Mouse (Mus musculus) neural tube, embryonic 14.5 days (tissue): Measurements from ENCODE around the gene Asns. TPM values are rescaled to one million over a fixed set of nuclear protein-coding genes. Genes with fewer than 3 reads are reported as not detected.

Experiments
- ATAC-seq: fragments of 200-750 bp; cut with Nextera tagmentation; 2 replicates; pipeline ENCODE4 v1.8.0; 2017; ENCODE audit warnings: low read depth, mild to moderate bottlenecking, moderate TSS enrichment, moderate library complexity
- H3K27ac ChIP-seq: fragments of 300-500 bp; sonication (generic); 2 replicates; pipeline ENCODE4 v1.5.1; 2014; ENCODE audit warnings: low read depth, mild to moderate bottlenecking, control low read depth, low read length, moderate library complexity, mixed read lengths
- H3K27me3 ChIP-seq: fragments of 300-500 bp; sonication (generic); 2 replicates; pipeline ENCODE4 v1.6.1; 2014; ENCODE audit warnings: low read length; ENCODE audit not compliant: control insufficient read depth, insufficient read depth
- H3K36me3 ChIP-seq: fragments of 300-500 bp; sonication (generic); 2 replicates; pipeline ENCODE4 v1.6.1; 2014; ENCODE audit warnings: low read length, mixed read lengths; ENCODE audit not compliant: control insufficient read depth, insufficient read depth
- H3K4me1 ChIP-seq: fragments of 300-500 bp; sonication (generic); 2 replicates; pipeline ENCODE4 v1.6.1; 2014; ENCODE audit warnings: low read length; ENCODE audit not compliant: control insufficient read depth, insufficient read depth
- H3K4me2 ChIP-seq: fragments of 300-500 bp; sonication (generic); 2 replicates; pipeline ENCODE4 v1.6.1; 2014; ENCODE audit warnings: mild to moderate bottlenecking, low read depth, low read length, control low read depth
- H3K4me3 ChIP-seq: fragments of 300-500 bp; sonication (generic); 2 replicates; pipeline ENCODE4 v1.5.1; 2014; ENCODE audit warnings: low read depth, low read length, control low read depth, mixed read lengths
- H3K9ac ChIP-seq: fragments of 300-500 bp; sonication (generic); replicated peaks from 2 replicates; pipeline ENCODE4 v1.6.1; 2014; ENCODE audit warnings: low read depth, mild to moderate bottlenecking, control low read depth, low read length, mixed read lengths
- H3K9me3 ChIP-seq: fragments of 300-500 bp; sonication (generic); 2 replicates; pipeline ENCODE4 v1.6.1; 2016; ENCODE audit warnings: low read length; ENCODE audit not compliant: control insufficient read depth
- WGBS: fragments of 180-500 bp; shearing (Covaris S2); extraction: QIAGEN DNeasy Blood & Tissue Kit; methylation state at CpG from one replicate; pipeline ENCODE4 v1.1.7; 2014; 5-methylcytosine and 5-hydroxymethylcytosine counted together
- polyA plus RNA-seq: library from polyadenylated mRNA; unstranded; fragments of >200 nt; fragmentation: Nextera tagmentation; extraction: Ambion mirVana; gene quantifications from 2 replicates; pipeline ENCODE4 v1.2.1, GENCODE M21; 2014

The Asns gene
- 115 and 121 TPM in 2 replicates for polyA plus RNA-seq

DNA sequence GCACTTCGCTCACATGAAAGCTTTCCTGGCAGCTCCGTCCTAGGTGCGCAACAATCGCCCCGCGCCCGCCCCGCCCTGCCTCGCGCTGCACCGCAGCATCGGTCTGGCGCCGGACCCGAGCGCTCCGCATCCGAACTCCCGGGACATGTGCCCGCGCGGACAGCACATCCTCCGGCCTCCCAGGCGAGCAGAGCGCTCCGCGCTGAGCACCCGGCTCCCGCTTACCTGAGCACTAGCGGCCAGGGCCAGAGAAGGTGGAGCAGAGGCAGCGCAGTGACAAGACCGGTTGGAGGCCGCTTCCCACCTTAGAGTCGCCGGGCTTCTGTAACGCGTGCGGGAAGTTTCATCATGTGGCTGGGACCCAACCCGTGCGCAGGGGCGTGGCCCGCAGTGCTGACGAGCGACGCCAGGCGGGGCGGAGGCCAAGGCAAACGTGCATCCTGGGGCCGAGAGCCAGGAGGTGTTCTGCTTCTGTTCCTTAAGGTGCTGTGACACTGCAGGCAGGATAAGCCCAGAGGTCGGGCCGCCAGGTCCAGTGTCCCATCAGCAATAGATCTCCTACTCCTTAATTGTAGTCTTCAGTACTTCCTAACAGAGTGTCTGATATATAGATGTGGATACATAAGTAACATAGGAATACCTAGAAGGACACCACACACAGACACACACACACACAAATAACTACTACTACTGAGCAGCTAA, at the start of gene Asns:
Asns (minus strand) TSS at position 371 of the 702 bp plus-strand sequence.
- H3K4me1 ChIP-seq: peaks cover 4% of the 10 kb centered on the region; the same call in 1 of the 2 replicates
- H3K9ac ChIP-seq: peak within 1 kb of the TSS; percentile 70
- H3K36me3 ChIP-seq: no peaks in the 10 kb centered on the region
- H3K4me2 ChIP-seq: peak within 1 kb of the TSS; percentile 84
- peak within 1 kb of the TSS; percentile 66 for H3K27ac ChIP-seq
- peak; percentile 98 for ATAC-seq
- peak within 1 kb of the TSS; percentile 79 for H3K4me3 ChIP-seq
- H3K27me3 ChIP-seq: no peaks in the 10 kb centered on the region; the same call in 1 of the 2 replicates
- H3K9me3 ChIP-seq: no peaks in the 10 kb centered on the region
- WGBS: under 1% methylated on average over 51 of the region's 51 CpGs

DNA sequence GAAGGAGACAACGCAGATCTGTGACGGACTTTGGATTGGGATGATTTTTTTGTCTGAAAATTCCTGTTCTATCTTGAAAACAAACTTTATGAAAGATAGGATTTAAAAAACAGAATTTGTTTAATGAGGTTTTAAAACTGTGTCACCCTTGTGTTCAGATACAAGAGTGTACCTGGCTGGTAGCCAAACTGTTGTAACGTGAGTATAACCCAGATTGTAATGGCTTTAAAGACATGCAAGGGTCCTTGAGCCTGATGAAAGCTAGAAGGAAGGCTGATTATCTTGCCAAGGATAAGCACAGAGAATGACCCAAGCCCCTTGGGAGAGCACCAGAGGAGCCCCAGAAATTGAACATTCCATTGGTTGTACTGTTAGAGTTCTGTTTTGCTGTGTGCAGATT, 48.7 kb upstream of the Asns start:
- no peaks in the 10 kb centered on the region for H3K27me3 ChIP-seq
- no peak overlapping the region for H3K9ac ChIP-seq
- ATAC-seq: no peak
- H3K27ac ChIP-seq: no peak overlapping the region
- H3K36me3 ChIP-seq: no peaks in the 10 kb centered on the region
- no peaks in the 10 kb centered on the region for H3K4me1 ChIP-seq
- 81% methylated on average over 3 of the region's 3 CpGs for WGBS
- H3K4me3 ChIP-seq: no peak overlapping the region
- H3K4me2 ChIP-seq: no peak overlapping the region
- H3K9me3 ChIP-seq: no peaks in the 10 kb centered on the region

GRCm38 (mm10) chr6:7737842-7738241, 44.8 kb upstream of the Asns start:
- Histone ChIP-seq H3K36me3 (no peaks in the 10 kb centered on the region), H3K27me3 (no peaks in the 10 kb centered on the region), H3K9me3 (no peaks in the 10 kb centered on the region), H3K27ac (no peak overlapping the region), H3K4me2 (no peak overlapping the region), H3K9ac (no peak overlapping the region), H3K4me3 (no peak overlapping the region), H3K4me1 (no peaks in the 10 kb centered on the region)
- no peak for ATAC-seq
- 94% methylated on average over 2 of the region's 2 CpGs for WGBS

DNA sequence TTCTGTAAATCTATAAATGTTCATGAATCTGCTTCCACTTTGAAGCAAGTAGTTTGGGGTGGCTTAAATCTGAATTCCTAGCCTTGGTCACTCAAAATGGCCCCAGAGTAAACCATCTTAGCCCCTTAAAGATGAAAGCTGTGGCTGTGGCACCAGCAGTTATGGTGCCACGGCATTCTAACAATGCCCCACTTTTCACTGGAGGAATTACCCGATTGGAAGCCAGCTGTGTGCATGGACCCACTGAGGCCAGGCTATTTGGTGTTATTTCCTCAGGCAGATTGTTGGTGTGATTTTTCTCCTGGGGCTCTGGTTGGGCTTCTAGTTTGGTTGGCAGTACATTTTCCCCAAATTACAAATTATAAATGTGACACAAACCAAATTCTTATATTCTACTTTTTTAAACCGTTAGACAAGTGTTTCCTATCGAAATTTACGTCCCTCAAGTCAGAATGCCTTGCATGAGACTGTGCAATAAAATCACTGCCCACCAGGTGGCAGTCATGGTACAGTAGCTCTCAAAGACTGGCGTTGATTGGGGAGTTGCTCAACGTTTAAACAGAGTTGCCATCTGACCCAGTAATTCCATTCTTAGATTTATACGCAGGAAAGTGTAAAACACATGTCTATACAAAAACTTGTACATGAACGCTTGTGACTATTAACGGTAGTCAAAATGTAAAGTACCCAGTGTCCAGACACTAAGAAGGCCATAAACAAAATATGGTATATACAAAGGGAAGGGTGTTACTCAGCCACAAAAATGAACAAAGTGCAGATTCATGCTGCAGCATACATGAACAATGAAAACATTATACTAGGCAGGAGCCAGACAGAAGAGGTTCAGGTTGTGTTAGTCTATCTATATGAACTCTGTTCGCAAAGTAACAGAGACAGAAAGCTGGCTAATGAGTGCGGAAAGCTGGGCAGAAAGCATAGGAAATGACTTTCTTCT, 40.0 kb upstream of the Asns start:
- Histone ChIP-seq H3K27ac (no peak overlapping the region), H3K27me3 (no peaks in the 10 kb centered on the region), H3K4me1 (no peaks in the 10 kb centered on the region), H3K36me3 (no peaks in the 10 kb centered on the region), H3K9ac (no peak overlapping the region), H3K9me3 (no peaks in the 10 kb centered on the region), H3K4me2 (no peak overlapping the region), H3K4me3 (no peak overlapping the region)
- peak; percentile 84; the same call in 1 of the 2 replicates for ATAC-seq
- WGBS: 38% methylated on average over 12 of the region's 12 CpGs

GRCm38 (mm10) chr6:7732097-7732496, 39.0 kb upstream of the Asns start:
- Histone ChIP-seq H3K4me2 (no peak overlapping the region), H3K36me3 (no peaks in the 10 kb centered on the region), H3K27me3 (no peaks in the 10 kb centered on the region), H3K4me3 (no peak overlapping the region), H3K27ac (no peak overlapping the region), H3K9me3 (no peaks in the 10 kb centered on the region), H3K9ac (no peak overlapping the region), H3K4me1 (no peaks in the 10 kb centered on the region)
- no peak for ATAC-seq
- 84% methylated on average over 6 of the region's 6 CpGs for WGBS

DNA sequence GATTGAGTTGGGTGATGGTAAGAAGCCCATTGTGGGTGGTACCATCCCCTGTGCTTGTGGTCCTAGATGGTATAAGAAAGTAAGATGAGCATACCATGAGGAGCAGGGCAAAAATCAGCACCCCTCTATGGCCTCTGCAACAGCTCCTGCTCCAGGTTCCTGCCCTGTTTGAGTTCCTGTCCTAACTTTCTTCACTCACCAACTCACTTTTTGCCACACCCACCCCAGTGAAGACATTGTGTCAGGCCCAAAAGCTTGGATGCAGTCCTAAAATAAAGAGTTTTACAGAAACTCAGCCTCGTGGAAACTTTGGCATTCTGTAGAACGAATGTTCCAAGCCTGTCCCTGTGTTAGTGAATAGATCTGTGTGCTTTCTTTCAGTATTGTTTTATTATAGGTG, 36.1 kb upstream of the Asns start:
- 89% methylated on average over 2 of the region's 2 CpGs for whole genome bisulfite sequencing
- no peaks in the 10 kb centered on the region for H3K9me3 ChIP-seq
- H3K4me3 ChIP-seq: no peak overlapping the region
- no peaks in the 10 kb centered on the region for H3K27me3 ChIP-seq
- no peaks in the 10 kb centered on the region for H3K4me1 ChIP-seq
- H3K36me3 ChIP-seq: no peaks in the 10 kb centered on the region
- no peak overlapping the region for H3K27ac ChIP-seq
- no peak overlapping the region for H3K9ac ChIP-seq
- ATAC-seq: no peak
- H3K4me2 ChIP-seq: no peak overlapping the region

GRCm38 (mm10) chr6:7728241-7728640, 35.2 kb upstream of the Asns start:
- ATAC-seq: no peak

GRCm38 (mm10) chr6:7716236-7716635, 23.2 kb upstream of the Asns start:
- Histone ChIP-seq H3K27me3 (no peaks in the 10 kb centered on the region), H3K4me1 (no peaks in the 10 kb centered on the region), H3K4me2 (no peak overlapping the region), H3K9ac (no peak overlapping the region), H3K9me3 (no peaks in the 10 kb centered on the region), H3K27ac (no peak overlapping the region), H3K36me3 (no peaks in the 10 kb centered on the region), H3K4me3 (no peak overlapping the region)
- WGBS: 62% methylated on average over 4 of the region's 4 CpGs
- no peak for ATAC-seq

More at GRCm38 (mm10) chr6:7728241-7728640, 35.2 kb upstream of the Asns start:
- Histone ChIP-seq H3K4me2 (no peak overlapping the region), H3K36me3 (no peaks in the 10 kb centered on the region), H3K4me1 (no peaks in the 10 kb centered on the region), H3K9me3 (no peaks in the 10 kb centered on the region), H3K27me3 (no peaks in the 10 kb centered on the region), H3K27ac (no peak overlapping the region), H3K9ac (no peak overlapping the region), H3K4me3 (no peak overlapping the region)
- WGBS: 92% methylated on average over 5 of the region's 5 CpGs

GRCm38 (mm10) chr6:7714230-7714629, 21.2 kb upstream of the Asns start:
- ATAC-seq: no peak
- H3K27ac ChIP-seq: no peak overlapping the region
- H3K4me1 ChIP-seq: no peaks in the 10 kb centered on the region
- no peaks in the 10 kb centered on the region for H3K27me3 ChIP-seq
- no peaks in the 10 kb centered on the region for H3K36me3 ChIP-seq
- no peak overlapping the region for H3K4me2 ChIP-seq
- H3K9me3 ChIP-seq: no peaks in the 10 kb centered on the region
- 68% methylated on average over 2 of the region's 2 CpGs for WGBS
- H3K4me3 ChIP-seq: no peak overlapping the region
- H3K9ac ChIP-seq: no peak overlapping the region
